Mouse (Mus musculus) cerebellum, adult 2 months (tissue): ENCODE measurements around the gene Coro2b.

Experiments used
- CTCF ChIP-seq: fragments of 200-500 bp; IDR thresholded peaks from 2 replicates; pipeline ENCODE4 v1.5.1; 2011; ENCODE audit warnings: low read depth, mild to moderate bottlenecking, control low read depth, low read length, moderate library complexity, borderline replicate concordance; ENCODE audit not compliant: insufficient read depth
- POLR2A ChIP-seq: fragments of 200-500 bp; IDR thresholded peaks from 2 replicates; pipeline ENCODE4 v1.6.1; 2011; ENCODE audit warnings: low read length, control low read depth, borderline replicate concordance; ENCODE audit not compliant: insufficient read depth

DNA sequence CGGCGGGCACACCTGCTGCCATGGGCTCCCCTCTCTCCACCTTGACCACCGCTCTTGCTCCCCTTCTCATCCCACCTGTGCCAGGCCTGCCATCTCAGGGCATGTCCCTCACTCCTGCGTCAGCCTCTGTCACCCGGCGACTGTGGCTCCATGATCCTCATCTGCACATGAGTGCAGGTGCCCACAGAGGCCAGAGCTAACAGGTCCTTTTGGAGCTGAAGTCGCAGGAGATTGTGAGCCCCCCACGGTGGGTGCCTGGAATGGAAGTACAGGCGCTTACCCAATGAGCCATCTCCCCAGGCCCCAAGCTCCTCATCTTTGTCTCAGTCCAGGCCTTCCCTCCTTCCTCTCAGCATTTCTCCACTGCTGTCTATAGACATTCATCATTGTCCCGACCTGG is 4.8 kb upstream of the Coro2b start:
- TF ChIP-seq CTCF (no peak), POLR2A (no peak)
